Mouse (Mus musculus) thymus, postnatal 4 days (tissue): ENCODE measurements around the gene Supt5.

Source experiments
- DNase-seq: peaks from one replicate; pipeline ENCODE4 v3.0.0; 2021

The Supt5 gene

GRCm38 (mm10) chr7:28350155-28350883 lies 11.8 kb upstream of the Supt5 start, which contains the start of gene Rps16:
Gene Rps16 (plus strand): TSS chr7:28350652.
- peak; percentile 99 for DNase-seq

- no peak for DNase-seq
Measured at GRCm38 (mm10) chr7:28348601-28349000, 10.1 kb upstream of the Supt5 start.

- DNase-seq: no peak
Measured at GRCm38 (mm10) chr7:28347746-28348145, 9.2 kb upstream of the Supt5 start.

GRCm38 (mm10) chr7:28344637-28345036 lies 6.1 kb upstream of the Supt5 start:
- peak; percentile 84 for DNase-seq

- DNase-seq: no peak
Measured at GRCm38 (mm10) chr7:28341381-28341780, 2.8 kb upstream of the Supt5 start.

GRCm38 (mm10) chr7:28339213-28339917 lies 819 bp upstream of the Supt5 start:
- DNase-seq: peak; percentile 66

- DNase-seq: no peak
Measured at GRCm38 (mm10) chr7:28335471-28335870, 3.1 kb downstream of the Supt5 start.

GRCm38 (mm10) chr7:28334534-28334933 lies 4.0 kb downstream of the Supt5 start:
- no peak for DNase-seq

- no peak for DNase-seq
Measured at GRCm38 (mm10) chr7:28328260-28328659, 10.3 kb downstream of the Supt5 start.

- no peak for DNase-seq
Measured at GRCm38 (mm10) chr7:28326457-28326856, 12.1 kb downstream of the Supt5 start.

- no peak for DNase-seq
Measured at GRCm38 (mm10) chr7:28325293-28325692, 13.3 kb downstream of the Supt5 start.

GRCm38 (mm10) chr7:28321974-28322720 lies 16.4 kb downstream of the Supt5 start:
- DNase-seq: no peak

- DNase-seq: no peak
Measured at GRCm38 (mm10) chr7:28318714-28319113, 19.8 kb downstream of the Supt5 start.

GRCm38 (mm10) chr7:28318036-28318435 lies 20.5 kb downstream of the Supt5 start:
- no peak for DNase-seq

GRCm38 (mm10) chr7:28311926-28312543 lies 26.5 kb downstream of the Supt5 start, which contains the start of gene Timm50:
Gene Timm50 (minus strand): TSS chr7:28312072.
- peak; percentile 99 for DNase-seq

GRCm38 (mm10) chr7:28311151-28311925 lies 27.2 kb downstream of the Supt5 start:
- DNase-seq: no peak

GRCm38 (mm10) chr7:28309737-28310136 lies 28.8 kb downstream of the Supt5 start:
- no peak for DNase-seq

GRCm38 (mm10) chr7:28306216-28306615 lies 32.3 kb downstream of the Supt5 start:
- no peak for DNase-seq

GRCm38 (mm10) chr7:28305641-28306040 lies 32.9 kb downstream of the Supt5 start:
- DNase-seq: no peak

- peak; percentile 79 for DNase-seq
Measured at GRCm38 (mm10) chr7:28301616-28302433, 36.7 kb downstream of the Supt5 start, which contains the start of gene Dll3. Gene Dll3 (minus strand): TSS chr7:28302238.
